Mouse (Mus musculus): ENCODE results near the gene Hist1h2ae.
A peak's percentile ranks its signal among the peaks of the same experiment; 100 is the strongest.
"Not testable (repeated sequence)": the region's sequence is repeated elsewhere in the genome, so short reads cannot be mapped to it uniquely, and the experiment has no call there.

The Hist1h2ae gene

GRCm38 (mm10) chr13:23583387-23584068 lies 12.5 kb upstream of the Hist1h2ae start:
- DNase-seq = no peak

- DNase-seq = no peak
These were observed 11.4 kb upstream of the Hist1h2ae start for GRCm38 (mm10) chr13:23582219-23583056.

DNA sequence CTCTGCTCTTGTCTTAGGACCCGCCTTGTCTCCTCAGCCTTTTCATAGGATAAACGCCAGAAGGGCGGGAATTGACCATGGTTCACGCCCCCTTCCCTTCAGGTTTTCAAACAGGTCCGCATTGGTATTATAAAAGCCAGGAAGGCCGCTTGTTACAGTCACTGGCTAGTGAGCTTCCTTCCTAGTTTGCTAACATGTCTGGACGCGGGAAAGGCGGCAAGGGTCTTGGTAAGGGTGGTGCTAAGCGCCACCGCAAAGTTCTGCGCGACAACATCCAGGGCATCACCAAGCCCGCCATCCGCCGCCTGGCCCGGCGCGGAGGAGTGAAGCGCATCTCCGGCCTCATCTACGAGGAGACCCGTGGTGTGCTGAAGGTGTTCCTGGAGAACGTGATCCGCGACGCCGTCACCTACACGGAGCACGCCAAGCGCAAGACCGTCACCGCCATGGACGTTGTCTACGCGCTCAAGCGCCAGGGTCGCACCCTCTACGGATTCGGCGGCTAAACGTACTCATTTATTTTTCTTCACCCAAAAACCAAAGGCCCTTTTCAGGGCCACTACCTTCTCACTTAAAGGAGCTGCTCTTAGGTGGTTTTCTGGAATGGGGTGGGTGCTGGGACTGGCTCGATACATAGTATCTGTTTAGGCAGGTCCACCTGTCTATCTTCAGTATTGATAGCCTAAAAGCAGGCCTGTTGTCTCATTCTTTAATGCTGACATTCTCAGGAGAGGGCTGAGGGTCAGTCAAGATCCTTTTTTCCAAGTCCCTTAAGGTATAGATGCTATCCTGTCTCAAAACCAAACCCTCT lies 10.6 kb upstream of the Hist1h2ae start, which contains the start of gene Hist1h4d:
Hist1h4d (plus strand) TSS at position 191 of the 811 bp plus-strand sequence.
- peak; percentile 95 to 99 for DNase-seq

DNA sequence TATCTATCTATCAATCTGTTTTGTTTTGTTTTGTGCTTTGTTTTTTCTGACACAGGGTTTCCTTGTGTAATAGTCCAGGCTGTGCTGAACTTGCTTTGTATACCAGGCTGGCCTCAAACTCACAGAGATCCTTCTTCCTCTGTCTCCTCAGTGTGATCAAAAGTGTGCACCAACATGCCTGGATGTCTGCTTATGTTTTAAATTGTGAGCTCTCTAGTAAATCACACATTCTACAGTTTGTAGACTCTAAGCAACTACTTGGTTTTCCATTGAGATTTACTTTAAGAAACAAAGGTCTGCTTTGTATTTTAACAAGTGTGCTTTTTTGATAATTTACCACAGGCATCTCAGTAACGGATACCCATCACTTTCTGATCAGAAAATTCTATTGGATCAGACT lies 6.8 kb upstream of the Hist1h2ae start:
- DNase-seq = no peak

DNA sequence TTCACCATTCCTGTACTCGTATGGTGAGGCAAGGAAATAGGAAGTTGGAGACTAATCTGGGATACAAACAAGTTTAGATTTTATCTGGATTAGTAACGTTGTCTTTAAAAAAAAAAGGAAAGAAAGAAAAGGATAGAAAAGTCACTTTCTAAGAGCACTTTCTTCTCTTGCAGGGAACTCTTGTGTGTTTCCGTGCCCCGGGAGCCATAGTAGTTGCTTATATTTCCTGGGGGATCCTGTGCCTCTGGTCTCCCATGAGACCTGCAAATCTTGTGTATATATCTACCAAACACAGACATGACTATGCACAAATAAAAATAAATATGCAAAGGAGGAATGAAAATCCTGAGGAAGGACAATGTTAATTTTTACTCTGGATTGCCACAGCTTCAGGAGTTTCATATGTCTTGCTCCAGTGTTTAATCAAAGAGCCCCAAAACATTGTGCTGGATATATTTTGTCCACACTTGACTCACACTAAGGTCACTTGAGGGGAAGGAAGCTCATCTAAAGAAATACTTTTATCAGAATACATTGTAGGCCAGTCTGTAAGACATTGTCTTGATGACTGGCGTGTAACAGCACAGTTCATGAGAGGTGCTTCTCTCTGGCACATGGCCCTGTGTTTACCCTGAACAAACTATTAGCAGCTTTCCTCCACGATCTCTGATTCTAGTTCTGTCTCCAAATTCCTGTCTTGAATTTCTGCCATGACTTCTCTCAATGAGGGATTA lies 6.1 kb upstream of the Hist1h2ae start:
- DNase-seq = no peak

- DNase-seq = no peak
These were observed 5.4 kb upstream of the Hist1h2ae start for GRCm38 (mm10) chr13:23576351-23576881.

DNA sequence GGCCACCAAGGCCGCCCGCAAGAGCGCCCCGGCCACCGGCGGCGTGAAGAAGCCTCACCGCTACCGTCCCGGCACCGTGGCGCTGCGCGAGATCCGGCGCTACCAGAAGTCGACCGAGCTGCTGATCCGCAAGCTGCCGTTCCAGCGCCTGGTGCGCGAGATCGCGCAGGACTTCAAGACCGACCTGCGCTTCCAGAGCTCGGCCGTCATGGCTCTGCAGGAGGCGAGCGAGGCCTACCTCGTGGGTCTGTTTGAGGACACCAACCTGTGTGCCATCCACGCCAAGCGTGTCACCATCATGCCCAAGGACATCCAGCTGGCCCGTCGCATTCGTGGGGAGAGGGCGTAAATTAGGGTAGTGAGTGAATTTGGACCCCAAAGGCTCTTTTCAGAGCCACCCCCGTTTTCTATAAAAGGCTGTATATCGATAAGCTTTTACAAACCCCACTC lies 4.9 kb upstream of the Hist1h2ae start:
- DNase-seq = not testable (repeated sequence)

DNA sequence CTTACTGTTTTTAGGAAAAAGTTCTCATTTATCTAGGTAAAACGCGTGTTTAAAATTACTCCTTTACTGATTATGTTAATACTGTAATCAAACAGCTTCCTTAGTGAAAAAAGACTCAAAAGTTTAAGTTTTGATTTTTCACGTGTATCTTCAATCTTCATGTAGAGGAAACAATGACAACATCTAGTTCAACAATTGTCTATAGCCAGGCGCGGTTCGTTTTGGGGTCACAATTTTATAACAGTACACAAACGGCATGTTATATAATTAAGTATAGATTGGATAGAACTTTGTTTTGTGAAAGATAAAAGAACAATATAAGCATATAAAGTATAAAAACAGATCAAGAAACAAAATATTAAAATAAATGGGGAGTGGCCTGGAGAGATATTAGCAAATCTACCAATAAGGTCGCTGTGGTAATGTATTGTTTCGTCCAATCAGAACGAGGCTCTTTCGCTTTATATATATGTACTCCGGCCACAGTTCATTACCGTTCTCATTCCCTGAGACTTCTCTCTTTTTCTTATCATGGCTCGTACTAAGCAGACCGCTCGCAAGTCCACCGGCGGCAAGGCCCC lies 4.3 kb upstream of the Hist1h2ae start, which contains the start of gene Hist1h3d:
Hist1h3d (plus strand) TSS at position 493 of the 581 bp plus-strand sequence.
- peak; percentile 43 to 69 for DNase-seq

DNA sequence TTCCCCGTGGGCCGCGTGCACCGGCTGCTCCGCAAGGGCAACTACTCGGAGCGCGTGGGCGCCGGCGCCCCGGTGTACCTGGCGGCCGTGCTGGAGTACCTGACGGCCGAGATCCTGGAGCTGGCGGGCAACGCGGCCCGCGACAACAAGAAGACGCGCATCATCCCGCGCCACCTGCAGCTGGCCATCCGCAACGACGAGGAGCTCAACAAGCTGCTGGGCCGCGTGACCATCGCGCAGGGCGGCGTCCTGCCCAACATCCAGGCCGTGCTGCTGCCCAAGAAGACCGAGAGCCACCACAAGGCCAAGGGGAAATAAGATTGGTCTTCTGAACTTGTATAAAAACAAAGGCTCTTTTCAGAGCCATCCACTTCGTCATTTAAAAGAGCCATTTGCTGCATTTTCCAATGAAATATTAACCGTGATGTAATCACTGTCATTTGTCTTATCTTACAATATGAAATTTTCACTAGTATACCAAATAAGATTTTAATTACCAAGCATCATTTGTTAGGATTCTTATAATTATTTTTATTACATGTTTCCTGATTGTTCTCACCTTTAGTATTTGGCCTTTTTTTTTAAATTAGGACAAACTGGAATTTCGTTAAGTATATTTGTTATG lies 3.6 kb upstream of the Hist1h2ae start:
- DNase-seq = not testable (repeated sequence)

- DNase-seq = peak; percentile 93 to 94
These were observed 3.0 kb upstream of the Hist1h2ae start, which contains the start of the genes Hist1h2bf and Hist1h2ad for GRCm38 (mm10) chr13:23573898-23574524. Gene Hist1h2bf, minus strand, starts transcription at chr13:23574196. Gene Hist1h2ad, plus strand, starts transcription at chr13:23574381.

GRCm38 (mm10) chr13:23573034-23573897 lies 2.2 kb upstream of the Hist1h2ae start:
- not testable (repeated sequence) for DNase-seq

DNA sequence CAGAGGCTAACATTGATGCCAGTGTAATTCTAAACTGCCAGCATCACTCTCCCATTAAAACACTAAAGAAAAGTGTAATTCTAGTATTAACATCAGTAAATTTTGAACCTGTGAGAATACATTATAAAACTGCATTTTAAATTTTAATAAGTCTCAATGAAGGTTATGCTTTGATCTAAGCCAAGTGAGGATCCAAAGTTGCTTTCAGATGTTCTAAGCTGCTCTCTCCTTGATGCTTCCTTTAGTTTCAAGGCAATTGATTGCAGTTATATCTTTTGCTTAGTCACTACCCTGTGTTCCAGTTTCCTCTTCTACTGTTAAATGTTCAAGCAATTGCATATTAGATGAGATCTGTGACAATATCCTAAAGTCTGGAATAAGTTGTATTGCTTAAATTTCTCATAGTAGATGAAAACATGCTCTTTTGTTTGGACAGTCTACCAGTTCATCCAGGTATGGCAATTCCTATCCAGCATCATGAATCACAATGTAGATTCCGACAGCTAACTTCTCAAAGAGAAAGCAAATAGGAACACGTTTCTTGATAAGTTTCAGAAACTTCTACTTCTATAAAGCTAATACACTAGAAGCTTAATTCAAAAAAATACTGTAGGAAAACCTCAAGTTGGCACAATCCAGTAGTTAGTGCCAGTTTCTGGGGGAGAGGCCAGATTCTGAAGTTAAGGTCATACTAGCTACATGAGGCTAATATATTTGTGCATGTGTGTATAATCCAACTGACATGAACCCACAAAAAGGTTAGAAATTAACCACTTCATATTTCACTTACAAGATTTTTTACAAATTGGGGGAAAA lies 1.4 kb upstream of the Hist1h2ae start:
- DNase-seq = no peak

DNA sequence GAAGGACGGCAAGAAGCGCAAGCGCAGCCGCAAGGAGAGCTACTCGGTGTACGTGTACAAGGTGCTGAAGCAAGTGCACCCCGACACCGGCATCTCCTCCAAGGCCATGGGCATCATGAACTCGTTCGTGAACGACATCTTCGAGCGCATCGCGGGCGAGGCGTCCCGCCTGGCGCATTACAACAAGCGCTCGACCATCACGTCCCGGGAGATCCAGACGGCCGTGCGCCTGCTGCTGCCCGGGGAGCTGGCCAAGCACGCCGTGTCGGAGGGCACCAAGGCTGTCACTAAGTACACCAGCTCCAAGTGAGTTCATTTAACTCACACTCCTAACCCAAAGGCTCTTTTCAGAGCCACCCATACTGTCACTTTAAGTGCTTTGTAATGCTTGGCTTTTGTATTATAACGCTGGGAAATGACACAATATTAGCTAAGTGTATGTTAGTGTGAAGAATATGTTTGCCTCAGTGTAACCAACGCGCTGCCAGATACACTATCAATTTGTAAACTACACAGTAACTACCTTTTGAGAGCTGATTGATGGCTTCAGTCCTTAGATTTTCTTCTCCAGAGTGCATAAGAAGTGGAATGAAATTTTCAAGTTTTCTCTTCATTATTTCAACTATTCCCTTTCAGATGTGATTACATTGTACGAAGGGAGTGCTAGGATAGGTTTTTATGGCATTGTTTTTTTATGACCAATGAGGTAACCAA lies 641 bp upstream of the Hist1h2ae start:
- DNase-seq = peak in 1 of 2 experiments; percentile 7

DNA sequence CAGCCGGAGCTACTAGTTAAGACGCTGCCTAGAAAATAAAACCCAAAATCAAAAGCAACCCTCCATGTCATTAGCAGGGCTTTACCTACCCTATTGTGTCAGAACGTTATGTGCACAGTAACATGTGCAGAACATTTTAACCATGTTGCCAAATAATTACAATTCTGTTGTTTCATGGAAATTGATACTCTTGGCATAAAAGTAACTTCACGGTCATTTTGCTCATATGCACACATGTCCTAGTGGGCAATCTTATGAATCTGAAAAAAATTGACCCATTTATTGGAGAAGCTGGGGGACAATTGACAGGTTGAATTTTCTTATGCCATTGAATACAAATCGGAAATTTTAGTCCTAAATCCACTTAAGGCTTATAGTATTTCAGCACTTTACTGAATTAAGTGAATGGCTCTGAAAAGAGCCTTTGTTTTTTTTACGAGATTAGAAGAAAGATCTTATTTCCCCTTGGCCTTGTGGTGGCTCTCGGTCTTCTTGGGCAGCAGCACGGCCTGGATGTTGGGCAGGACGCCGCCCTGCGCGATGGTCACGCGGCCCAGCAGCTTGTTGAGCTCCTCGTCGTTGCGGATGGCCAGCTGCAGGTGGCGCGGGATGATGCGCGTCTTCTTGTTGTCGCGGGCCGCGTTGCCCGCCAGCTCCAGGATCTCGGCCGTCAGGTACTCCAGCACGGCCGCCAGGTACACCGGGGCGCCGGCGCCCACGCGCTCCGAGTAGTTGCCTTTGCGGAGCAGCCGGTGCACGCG lies 579 bp downstream of the Hist1h2ae start:
- not testable (repeated sequence) for DNase-seq

DNA sequence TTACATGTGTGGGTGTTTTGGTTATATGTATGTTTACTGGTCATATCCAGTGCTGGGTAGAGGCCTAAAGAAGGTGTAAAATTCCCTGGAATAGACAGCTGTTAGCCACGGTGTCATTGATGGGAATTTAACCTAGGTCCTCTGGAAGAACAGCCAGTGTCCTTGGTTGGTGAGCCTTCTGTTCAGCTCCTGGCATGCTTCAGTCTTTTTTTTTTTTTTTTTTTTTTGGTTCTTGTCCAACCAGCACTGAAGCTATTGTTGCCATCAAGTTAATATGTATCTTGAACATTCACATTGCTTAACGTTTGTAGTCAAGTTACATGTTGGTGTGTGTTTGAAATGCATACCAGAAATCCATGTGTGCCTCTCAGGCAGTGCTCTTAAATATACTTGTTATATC lies 6.5 kb downstream of the Hist1h2ae start:
- DNase-seq = no peak

GRCm38 (mm10) chr13:23562699-23563462 lies 8.1 kb downstream of the Hist1h2ae start:
- DNase-seq = peak in 1 of 2 experiments; percentile 52

All from lung, postnatal 4 days (tissue).